Mouse (Mus musculus) erythroblast, adult 5-6 weeks (primary cell): Measurements from ENCODE around the gene Gm7876. TPM values are rescaled to one million over a fixed set of nuclear protein-coding genes. Genes with fewer than 3 reads are reported as not detected.
"Not testable (repeated sequence)": the region's sequence is repeated elsewhere in the genome, so short reads cannot be mapped to it uniquely, and the experiment has no call there.

Source experiments
- ATAC-seq: replicated peaks from 2 replicates; pipeline ENCODE4 v1.8.0; 2016; ENCODE audit warnings: moderate number of reproducible peaks, mild to moderate bottlenecking, moderate TSS enrichment, inconsistent platforms; ENCODE audit not compliant: poor library complexity, low FRiP score, severe bottlenecking
- total RNA-seq, 2 experiments: library from RNA; stranded (forward) in 1 of 2; stranded (reverse) in 1 of 2; fragments of 150-400 nt in 1 of 2; fragments of 200-764, 138-1000 nt in 1 of 2; gene quantifications; 2 replicates each; pipeline versions ENCODE4 v1.2.3 to v1.2.4; 2015 to 2017; ENCODE audit warnings: low replicate concordance in 2 of 2

Gm7876 gene
- total RNA-seq (2015; ENCODE audit: low replicate concordance) (not detected in 2 replicates), total RNA-seq (2017; ENCODE audit: low replicate concordance) (not detected in 2 replicates)

DNA sequence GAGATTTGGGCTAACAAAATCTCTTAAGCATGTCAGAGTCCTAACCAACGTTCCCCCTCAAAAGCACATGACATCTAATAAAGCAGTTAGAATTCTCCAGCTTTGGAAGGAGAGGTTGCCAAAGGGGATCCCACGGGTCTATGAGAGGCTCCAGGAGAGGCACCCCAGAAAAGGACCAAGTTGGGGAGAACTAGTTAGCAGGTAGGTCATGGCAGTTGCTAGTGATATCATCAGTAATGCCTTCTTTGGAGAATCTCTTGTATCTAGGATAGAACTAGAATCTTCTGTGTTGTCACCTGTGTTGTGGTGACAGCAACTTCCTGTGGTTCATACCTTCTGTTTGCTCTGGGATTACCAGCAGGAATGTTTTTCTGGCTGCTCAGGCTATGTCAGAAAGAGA, at the start of gene Gm7876:
Gene Gm7876 (plus strand): TSS at position 301 of the 400 bp plus-strand sequence.
- ATAC-seq = not testable (repeated sequence)

- not testable (repeated sequence) for ATAC-seq
Observed at GRCm38 (mm10) chr14:4663892-4664291, 45.1 kb upstream of the Gm7876 start, which contains the start of gene Gm3239. Gene Gm3239, plus strand, starts transcription at chr14:4664192.

DNA sequence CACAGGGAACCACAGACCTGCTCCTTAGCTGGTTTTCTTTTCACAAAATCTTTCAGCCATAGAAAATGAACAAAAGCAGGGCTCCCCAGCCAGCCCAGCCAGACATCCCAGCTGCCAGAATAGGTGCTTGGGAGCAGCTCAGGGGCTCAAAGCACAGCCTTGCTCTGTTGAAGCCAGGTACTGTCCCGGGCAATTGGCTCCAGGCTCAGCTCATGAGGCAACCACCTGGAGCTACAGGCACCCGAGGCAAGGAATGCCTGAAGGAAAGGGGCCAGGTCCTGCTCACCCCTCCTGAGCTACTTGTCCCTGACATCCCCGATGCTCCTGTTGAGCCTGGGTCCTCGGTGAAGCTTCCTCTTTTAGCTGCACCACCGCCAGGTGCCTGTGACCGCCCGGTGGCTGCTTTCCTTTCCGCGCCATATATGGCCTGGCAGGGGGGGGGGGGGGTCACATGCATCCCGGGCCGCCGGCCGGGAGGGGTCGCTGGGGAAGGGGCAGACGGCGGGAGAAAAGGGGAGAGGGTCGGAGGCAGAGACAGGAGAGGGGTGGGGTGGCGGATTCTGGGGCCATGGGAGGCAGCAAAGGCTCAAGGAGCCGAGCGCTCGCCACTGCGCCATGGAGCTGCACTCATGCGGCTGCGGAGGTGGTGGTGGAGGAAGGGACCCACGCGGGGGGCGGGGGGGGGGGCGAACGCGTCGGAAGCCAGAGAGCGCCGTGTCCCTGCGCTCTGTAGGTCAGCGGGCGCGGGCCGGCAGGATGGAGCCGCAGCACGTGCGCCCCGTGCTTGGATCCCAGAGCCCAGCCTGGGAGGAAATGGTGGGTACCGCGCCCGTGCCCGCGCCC, 17.2 kb downstream of the Gm7876 start, which contains the start of gene Gm3252:
Gene Gm3252 (plus strand): TSS at position 738 of the 843 bp plus-strand sequence.
- not testable (repeated sequence) for ATAC-seq

Other genes with a start within 250 kb of the Gm7876 start
- not detected in 2 replicates for gene Gm3182, start 227.5 kb upstream of the Gm7876 start, total RNA-seq (2015; ENCODE audit: low replicate concordance)
- gene Gm3182, start 227.5 kb upstream of the Gm7876 start, total RNA-seq (2017; ENCODE audit: low replicate concordance) = not detected in 2 replicates
- not detected in 2 replicates for gene Gm3047, start 153.8 kb upstream of the Gm7876 start, total RNA-seq (2015; ENCODE audit: low replicate concordance)
- gene Gm3047, start 153.8 kb upstream of the Gm7876 start, total RNA-seq (2017; ENCODE audit: low replicate concordance) = not detected in 2 replicates
- not detected in 2 replicates for gene Gm8159, start 76.9 kb upstream of the Gm7876 start, total RNA-seq (2015; ENCODE audit: low replicate concordance)
- gene Gm8159, start 76.9 kb upstream of the Gm7876 start, total RNA-seq (2017; ENCODE audit: low replicate concordance) = 2.1 TPM in 1 of 2 replicates, not detected in the other
- not detected in 2 replicates for gene Gm3239, start 45.0 kb upstream of the Gm7876 start, total RNA-seq (2015; ENCODE audit: low replicate concordance)
- gene Gm3239, start 45.0 kb upstream of the Gm7876 start, total RNA-seq (2017; ENCODE audit: low replicate concordance) = not detected in 2 replicates
- gene Gm3252, start 17.5 kb downstream of the Gm7876 start, total RNA-seq (2015; ENCODE audit: low replicate concordance) = not detected in 2 replicates
- gene Gm3252, start 17.5 kb downstream of the Gm7876 start, total RNA-seq (2017; ENCODE audit: low replicate concordance) = not detected in 2 replicates
- not detected in 2 replicates for gene Gm9602, start 67.1 kb downstream of the Gm7876 start, total RNA-seq (2015; ENCODE audit: low replicate concordance)
- not detected in 2 replicates for gene Gm9602, start 67.1 kb downstream of the Gm7876 start, total RNA-seq (2017; ENCODE audit: low replicate concordance)
- gene Gm3269, start 128.9 kb downstream of the Gm7876 start, total RNA-seq (2015; ENCODE audit: low replicate concordance) = not detected in 2 replicates
- gene Gm3269, start 128.9 kb downstream of the Gm7876 start, total RNA-seq (2017; ENCODE audit: low replicate concordance) = not detected in 2 replicates
- not detected in 2 replicates for gene Gm3264, start 146.3 kb downstream of the Gm7876 start, total RNA-seq (2015; ENCODE audit: low replicate concordance)
- gene Gm3264, start 146.3 kb downstream of the Gm7876 start, total RNA-seq (2017; ENCODE audit: low replicate concordance) = not detected in 2 replicates
- gene Gm3278, start 183.2 kb downstream of the Gm7876 start, total RNA-seq (2015; ENCODE audit: low replicate concordance) = not detected in 2 replicates
- gene Gm3278, start 183.2 kb downstream of the Gm7876 start, total RNA-seq (2017; ENCODE audit: low replicate concordance) = not detected in 2 replicates